Mouse (Mus musculus) WW6 (cell line): ENCODE measurements around the gene Aup1.

Experiments used
- DNase-seq: peaks from one replicate; pipeline ENCODE4 v3.0.0-alpha.2; 2013; ENCODE audit warnings: low read depth, low spot score

The Aup1 gene

GRCm38 (mm10) chr6:83069488-83070246, 15.3 kb downstream of the Aup1 start:
- no peak for DNase-seq

- no peak for DNase-seq
Observed at GRCm38 (mm10) chr6:83070247-83070310, 15.8 kb downstream of the Aup1 start, which contains the start of gene Tlx2. Gene Tlx2 (minus strand): TSS chr6:83070293.

- no peak for DNase-seq
Observed at GRCm38 (mm10) chr6:83070311-83071219, 16.2 kb downstream of the Aup1 start.

- DNase-seq, result no peak
Observed at GRCm38 (mm10) chr6:83071220-83071619, 16.9 kb downstream of the Aup1 start.

- DNase-seq, result no peak
Observed at GRCm38 (mm10) chr6:83074979-83075378, 20.7 kb downstream of the Aup1 start.

- no peak for DNase-seq
Observed at GRCm38 (mm10) chr6:83077630-83078323, 23.5 kb downstream of the Aup1 start, which contains the start of gene Pcgf1. Gene Pcgf1 (plus strand): TSS chr6:83077869.

GRCm38 (mm10) chr6:83078324-83078858, 24.1 kb downstream of the Aup1 start:
- peak; percentile 93 for DNase-seq

GRCm38 (mm10) chr6:83080210-83080609, 25.9 kb downstream of the Aup1 start:
- DNase-seq, result no peak

- no peak for DNase-seq
Observed at GRCm38 (mm10) chr6:83083497-83083896, 29.2 kb downstream of the Aup1 start.

- no peak for DNase-seq
Observed at GRCm38 (mm10) chr6:83084477-83084876, 30.2 kb downstream of the Aup1 start.

- DNase-seq, result no peak
Observed at GRCm38 (mm10) chr6:83086121-83087035, 32.1 kb downstream of the Aup1 start, which contains the start of gene Lbx2. Gene Lbx2 (plus strand): TSS chr6:83086367.

- DNase-seq, result no peak
Observed at GRCm38 (mm10) chr6:83087205-83087925, 33.0 kb downstream of the Aup1 start.

- no peak for DNase-seq
Observed at GRCm38 (mm10) chr6:83087926-83088260, 33.6 kb downstream of the Aup1 start.

GRCm38 (mm10) chr6:83092416-83093127, 38.3 kb downstream of the Aup1 start:
- DNase-seq, result no peak

GRCm38 (mm10) chr6:83095968-83096367, 41.6 kb downstream of the Aup1 start:
- no peak for DNase-seq

GRCm38 (mm10) chr6:83098411-83098810, 44.1 kb downstream of the Aup1 start:
- no peak for DNase-seq

- no peak for DNase-seq
Observed at GRCm38 (mm10) chr6:83101316-83101687, 47.0 kb downstream of the Aup1 start, which contains the start of the genes Ccdc142 and Gm42688. Gene Ccdc142 (plus strand): TSS chr6:83101601. Gene Gm42688 (plus strand): TSS chr6:83101617.

- DNase-seq, result no peak
Observed at GRCm38 (mm10) chr6:83101688-83102556, 47.6 kb downstream of the Aup1 start.

- no peak for DNase-seq
Observed at GRCm38 (mm10) chr6:83103130-83103650, 48.9 kb downstream of the Aup1 start.
